Mouse (Mus musculus): ENCODE measurements around the gene Gpr137b. TPM values are rescaled to one million over a fixed set of nuclear protein-coding genes. Genes with fewer than 3 reads are reported as not detected.
"Not testable (repeated sequence)": the region's sequence is repeated elsewhere in the genome, so short reads cannot be mapped to it uniquely, and the experiment has no call there.

Gene Gpr137b
- total RNA-seq, 2 experiments from 2014 or later = 9.0 to 9.4 TPM

GRCm38 (mm10) chr13:13363536-13363935 is 30.3 kb downstream of the Gpr137b start:
- not testable (repeated sequence) for DNase-seq

GRCm38 (mm10) chr13:13362261-13362660 is 31.6 kb downstream of the Gpr137b start:
- not testable (repeated sequence) for DNase-seq

GRCm38 (mm10) chr13:13360045-13360444 is 33.8 kb downstream of the Gpr137b start:
- DNase-seq = not testable (repeated sequence)

- not testable (repeated sequence) for DNase-seq
These were observed 35.2 kb downstream of the Gpr137b start for GRCm38 (mm10) chr13:13358602-13359001.

GRCm38 (mm10) chr13:13358097-13358496 is 35.7 kb downstream of the Gpr137b start:
- not testable (repeated sequence) for DNase-seq

- DNase-seq = not testable (repeated sequence)
These were observed 41.7 kb downstream of the Gpr137b start for GRCm38 (mm10) chr13:13352113-13352512.

- not testable (repeated sequence) for DNase-seq
These were observed 43.1 kb downstream of the Gpr137b start for GRCm38 (mm10) chr13:13350681-13351080.

GRCm38 (mm10) chr13:13349288-13349687 is 44.5 kb downstream of the Gpr137b start:
- peak; percentile 77 for DNase-seq

- DNase-seq = not testable (repeated sequence)
These were observed 46.0 kb downstream of the Gpr137b start for GRCm38 (mm10) chr13:13347634-13348412.

- DNase-seq = not testable (repeated sequence)
These were observed 56.5 kb downstream of the Gpr137b start for GRCm38 (mm10) chr13:13337361-13337760.

- peak; percentile 69 for DNase-seq
These were observed 64.9 kb downstream of the Gpr137b start for GRCm38 (mm10) chr13:13328876-13329275.

Other genes starting within 250 kb of the Gpr137b start
- not detected for gene Prl2c5, start 211.3 kb downstream of the Gpr137b start, total RNA-seq (2021)
- 100 to 1,000 TPM; 162 to 168 TPM for gene Nid1, start 43.5 kb upstream of the Gpr137b start, total RNA-seq (2021)
- gene Lyst, start 196.4 kb upstream of the Gpr137b start, total RNA-seq (2021) = 10 to 100 TPM; 13.1 to 14.5 TPM